ENCODE assay signal across 8 mouse cellular contexts in the genomic region with DNA sequence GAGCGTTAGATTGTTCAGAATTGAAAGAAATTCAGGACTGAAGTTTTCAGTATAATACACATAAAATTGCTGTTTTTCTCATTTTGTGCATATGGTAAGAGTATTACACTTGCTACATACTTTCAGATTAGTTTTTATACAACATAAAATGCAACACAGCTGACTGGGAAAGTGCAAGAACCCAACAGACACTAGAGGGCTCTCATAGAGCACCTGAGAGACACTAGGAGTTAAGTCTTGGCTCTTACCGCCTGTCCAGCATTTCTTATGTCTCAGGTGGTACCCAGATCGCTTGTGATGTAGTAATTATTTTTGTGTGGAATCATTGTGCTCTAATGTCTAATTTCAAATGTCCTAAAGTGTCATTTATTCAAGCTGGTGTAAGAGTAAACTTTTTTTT.
A peak's percentile ranks its signal among the peaks of the same experiment; 100 is the strongest.
DNase-seq lines count a peak whose midpoint lies in the region; ATAC-seq and TF ChIP-seq lines count a peak whose summit lies in the region.

No protein-coding gene starts in this region.

- DNase-seq in hindbrain, embryonic 11.5 days (ENCODE audit: low spot score): peak; percentile 30
- DNase-seq in midbrain, embryonic 11.5 days (ENCODE audit: low spot score, missing footprints): no peak
- peak; percentile 36 to 62 for DNase-seq in cerebellum, postnatal 14 days
- no peak for DNase-seq in stomach, postnatal 0 days (ENCODE audit: low spot score)
- no peak for DNase-seq in c-Kit-positive CD71-positive TER-119-positive erythroid progenitor cells, embryonic 14.5 days (ENCODE audit: low spot score)
- no peak for DNase-seq in spleen, adult 12 weeks (ENCODE audit: low spot score)

- H3K4me3 ChIP-seq in hindbrain, embryonic 11.5 days (ENCODE audit: low read depth, low read length): no peak overlapping the region
- H3K4me3 ChIP-seq in hindbrain, embryonic 12.5 days: no peak overlapping the region
- H3K4me3 ChIP-seq in midbrain, embryonic 16.5 days (ENCODE audit: low read depth, low read length): no peak overlapping the region
- H3K4me3 ChIP-seq in midbrain, embryonic 11.5 days (ENCODE audit: low read depth, low read length): no peak overlapping the region
- H3K4me3 ChIP-seq in stomach, postnatal 0 days (ENCODE audit: low read depth, low read length): no peak overlapping the region

- TF ChIP-seq CTCF in stomach, postnatal 0 days (IDR thresholded peaks at IDR 0.05; ENCODE audit: low read depth): peak; percentile 77

- H3K4me2 ChIP-seq in hindbrain, embryonic 11.5 days (replicated peaks; ENCODE audit: low read depth, low read length): no peak overlapping the region
- no peak overlapping the region for H3K4me2 ChIP-seq in hindbrain, embryonic 12.5 days (replicated peaks)
- H3K4me2 ChIP-seq in midbrain, embryonic 16.5 days (ENCODE audit: low read length): no peak overlapping the region
- H3K4me2 ChIP-seq in midbrain, embryonic 11.5 days: no peak overlapping the region
- H3K4me2 ChIP-seq in stomach, postnatal 0 days (replicated peaks; ENCODE audit: low read depth): no peak overlapping the region

- H3K27me3 ChIP-seq in hindbrain, embryonic 11.5 days (ENCODE audit: control insufficient read depth, insufficient read depth, low read length): no peaks in the 10 kb centered on the region
- no peaks in the 10 kb centered on the region for H3K27me3 ChIP-seq in hindbrain, embryonic 12.5 days
- no peaks in the 10 kb centered on the region for H3K27me3 ChIP-seq in midbrain, embryonic 16.5 days (ENCODE audit: control insufficient read depth, insufficient read depth, low read depth, low read length)
- H3K27me3 ChIP-seq in midbrain, embryonic 11.5 days (ENCODE audit: control insufficient read depth, insufficient read depth, low read length): no peaks in the 10 kb centered on the region
- no peaks in the 10 kb centered on the region for H3K27me3 ChIP-seq in stomach, postnatal 0 days (ENCODE audit: control insufficient read depth, insufficient read depth, low read length)

- no peak for TF ChIP-seq EP300 in stomach, postnatal 0 days (optimal IDR thresholded peaks at IDR 0.05)

- no peaks in the 10 kb centered on the region for H3K9me3 ChIP-seq in hindbrain, embryonic 11.5 days (ENCODE audit: control insufficient read depth, low read length)
- no peaks in the 10 kb centered on the region for H3K9me3 ChIP-seq in hindbrain, embryonic 12.5 days (replicated peaks)
- H3K9me3 ChIP-seq in midbrain, embryonic 16.5 days (replicated peaks; ENCODE audit: control insufficient read depth, low read length, poor library complexity, severe bottlenecking): no peaks in the 10 kb centered on the region
- H3K9me3 ChIP-seq in midbrain, embryonic 11.5 days (ENCODE audit: control insufficient read depth, low read length): no peaks in the 10 kb centered on the region
- no peaks in the 10 kb centered on the region for H3K9me3 ChIP-seq in stomach, postnatal 0 days (ENCODE audit: control insufficient read depth, low read length)

- WGBS in hindbrain, embryonic 11.5 days: 73% methylated on average over 3 of the region's 3 CpGs
- 66% methylated on average over 3 of the region's 3 CpGs for WGBS in hindbrain, embryonic 12.5 days
- WGBS in midbrain, embryonic 16.5 days: 65% methylated on average over 3 of the region's 3 CpGs
- WGBS in midbrain, embryonic 11.5 days: 71% methylated on average over 3 of the region's 3 CpGs
- 62% methylated on average over 3 of the region's 3 CpGs for WGBS in stomach, postnatal 0 days

- no peaks in the 10 kb centered on the region for H3K36me3 ChIP-seq in hindbrain, embryonic 11.5 days (ENCODE audit: control insufficient read depth, insufficient read depth, low read length)
- peaks cover 33% of the 10 kb centered on the region for H3K36me3 ChIP-seq in hindbrain, embryonic 12.5 days
- H3K36me3 ChIP-seq in midbrain, embryonic 16.5 days (ENCODE audit: control insufficient read depth, insufficient read depth, low read length): 0 out of 2 replicates have a peak, but pooled peaks cover 9% of the 10 kb centered on the region
- H3K36me3 ChIP-seq in midbrain, embryonic 11.5 days (ENCODE audit: control insufficient read depth, insufficient read depth, low read length): peaks cover 5% of the 10 kb centered on the region
- peaks cover 13% of the 10 kb centered on the region for H3K36me3 ChIP-seq in stomach, postnatal 0 days (ENCODE audit: control insufficient read depth, insufficient read depth, low read length)

- H3K9ac ChIP-seq in hindbrain, embryonic 11.5 days (ENCODE audit: low read depth, low read length): no peak overlapping the region
- no peak overlapping the region for H3K9ac ChIP-seq in hindbrain, embryonic 12.5 days
- H3K9ac ChIP-seq in midbrain, embryonic 16.5 days (ENCODE audit: low read depth, low read length): no peak overlapping the region
- H3K9ac ChIP-seq in midbrain, embryonic 11.5 days (ENCODE audit: low read length): no peak overlapping the region
- H3K9ac ChIP-seq in stomach, postnatal 0 days (ENCODE audit: low read length): no peak overlapping the region

- no peaks in the 10 kb centered on the region for H3K4me1 ChIP-seq in hindbrain, embryonic 11.5 days (replicated peaks; ENCODE audit: control insufficient read depth, insufficient read depth, low read length)
- no peaks in the 10 kb centered on the region for H3K4me1 ChIP-seq in hindbrain, embryonic 12.5 days
- no peaks in the 10 kb centered on the region for H3K4me1 ChIP-seq in midbrain, embryonic 16.5 days (ENCODE audit: control insufficient read depth, insufficient read depth, low read length)
- H3K4me1 ChIP-seq in midbrain, embryonic 11.5 days (ENCODE audit: control insufficient read depth, insufficient read depth, low read length): no peaks in the 10 kb centered on the region
- H3K4me1 ChIP-seq in stomach, postnatal 0 days (replicated peaks; ENCODE audit: control insufficient read depth, insufficient read depth): no peaks in the 10 kb centered on the region

- H3K27ac ChIP-seq in hindbrain, embryonic 11.5 days (ENCODE audit: low read depth, low read length): no peak overlapping the region
- no peak overlapping the region for H3K27ac ChIP-seq in hindbrain, embryonic 12.5 days
- H3K27ac ChIP-seq in midbrain, embryonic 16.5 days (ENCODE audit: low read length): no peak overlapping the region
- H3K27ac ChIP-seq in midbrain, embryonic 11.5 days (ENCODE audit: low read depth, low read length): no peak overlapping the region
- H3K27ac ChIP-seq in stomach, postnatal 0 days (replicated peaks): no peak overlapping the region

- no peak for ATAC-seq in hindbrain, embryonic 11.5 days (ENCODE audit: low FRiP score)
- no peak for ATAC-seq in hindbrain, embryonic 12.5 days (ENCODE audit: low FRiP score)
- 0 out of 2 replicates have a peak, but pooled peaks have one; percentile 58 for ATAC-seq in midbrain, embryonic 16.5 days
- no peak for ATAC-seq in midbrain, embryonic 11.5 days (ENCODE audit: low FRiP score)
- ATAC-seq in stomach, postnatal 0 days (ENCODE audit: low FRiP score, low TSS enrichment): no peak

Comparison
In these comparisons a context has a peak if more than half of its experiments do, and no peak if none do; other contexts are left out.
1. DNase-seq: peak in hindbrain, embryonic 11.5 days (single experiment) and cerebellum, postnatal 14 days (2 of 2); none in midbrain, embryonic 11.5 days (single experiment), stomach, postnatal 0 days (single experiment), c-Kit-positive CD71-positive TER-119-positive erythroid progenitor cells, embryonic 14.5 days (single experiment) and spleen, adult 12 weeks (single experiment).